Mouse (Mus musculus): ENCODE results near the gene Atg9b.

Gene Atg9b

GRCm38 (mm10) chr5:24348128-24348527, 43.8 kb downstream of the Atg9b start:
- DNase-seq (ENCODE audit: low spot score), result peak; percentile 45

DNA sequence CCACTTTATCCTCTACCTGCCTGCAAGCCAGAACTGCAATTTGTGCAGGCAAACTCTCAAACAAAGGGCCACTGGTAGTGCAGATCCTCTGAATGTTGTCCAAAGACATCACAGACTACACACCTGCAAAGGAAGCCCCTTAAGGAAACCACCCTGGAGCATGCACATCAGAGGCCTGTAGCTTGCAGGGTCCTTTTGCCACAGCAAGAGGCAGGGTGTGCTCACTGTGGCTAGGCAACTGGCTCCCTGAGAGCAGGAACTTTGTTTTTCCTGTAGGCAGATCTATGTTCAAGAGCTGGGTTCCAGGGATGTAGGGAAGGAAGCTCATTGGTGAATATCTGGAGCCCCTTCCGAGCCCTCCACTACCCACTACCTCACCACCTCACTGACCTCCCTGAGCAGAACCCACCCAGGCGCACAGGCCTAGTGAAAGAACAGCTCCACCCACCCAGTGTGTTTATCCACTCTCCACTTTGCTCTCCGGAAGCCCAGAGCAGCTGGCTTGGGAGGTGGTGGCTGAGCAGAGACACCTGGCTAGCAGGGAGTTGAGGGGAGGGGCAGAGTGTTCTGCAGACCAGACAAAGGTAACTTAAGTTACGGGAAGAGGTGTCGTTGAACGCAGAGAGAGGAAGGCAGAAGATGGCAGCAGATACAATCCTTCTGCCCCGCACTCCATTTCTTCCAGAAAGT, 44.6 kb downstream of the Atg9b start:
- DNase-seq (ENCODE audit: low spot score), result no peak

DNA sequence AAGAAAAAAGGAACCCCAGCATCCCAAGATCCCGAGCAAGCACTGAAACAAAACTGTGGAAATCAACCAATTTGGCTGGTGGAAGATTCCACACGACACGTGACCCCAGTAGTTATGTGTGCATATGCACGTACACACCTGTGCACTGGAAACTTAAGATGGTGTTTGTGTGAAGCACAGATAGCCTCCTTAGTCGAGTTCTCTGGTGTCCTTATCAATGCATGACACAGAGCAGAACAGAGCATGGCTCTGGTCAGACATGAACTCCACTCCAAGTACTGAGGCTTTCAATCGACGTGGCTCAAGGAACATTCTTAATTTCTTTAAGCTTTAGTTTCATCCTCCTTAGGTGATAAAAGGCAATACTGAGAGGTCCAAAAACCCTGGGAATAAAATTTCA, 45.6 kb downstream of the Atg9b start:
- no peak for DNase-seq (ENCODE audit: low spot score)

DNA sequence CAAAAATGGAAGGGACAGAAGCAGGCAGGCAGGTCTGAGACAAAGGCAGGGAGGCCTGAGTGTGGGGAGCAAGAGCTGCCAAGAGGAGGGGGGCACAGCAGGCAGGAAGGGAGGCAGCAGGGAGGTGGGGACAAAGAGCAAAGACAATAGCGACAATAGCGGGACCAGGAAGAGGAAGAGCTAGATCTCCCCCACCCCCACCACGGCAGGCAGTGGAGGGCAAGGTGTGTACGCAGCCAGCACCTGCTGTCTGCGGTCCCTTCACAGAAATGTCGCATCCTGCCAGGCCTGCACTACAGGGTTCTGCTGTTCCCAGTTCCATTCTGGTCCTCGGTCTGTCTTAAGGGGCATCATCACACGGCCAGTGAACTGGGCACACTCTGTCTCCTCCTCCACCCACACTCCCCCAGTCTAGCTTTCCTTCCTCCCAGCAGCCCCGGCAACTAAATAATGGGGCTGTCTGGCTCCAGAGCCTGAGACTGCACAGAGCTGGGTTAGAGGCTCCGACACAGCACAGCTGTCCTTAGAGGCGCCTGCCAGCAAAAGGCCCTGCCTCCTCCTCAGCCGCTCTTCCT, 47.4 kb downstream of the Atg9b start:
- no peak for DNase-seq (ENCODE audit: low spot score)

GRCm38 (mm10) chr5:24343977-24344436, 47.9 kb downstream of the Atg9b start:
- no peak for DNase-seq (ENCODE audit: low spot score)

- no peak for DNase-seq (ENCODE audit: low spot score)
Measured at GRCm38 (mm10) chr5:24343379-24343778, 48.6 kb downstream of the Atg9b start.

GRCm38 (mm10) chr5:24342966-24343365, 49.0 kb downstream of the Atg9b start:
- DNase-seq (ENCODE audit: low spot score), result no peak

DNA sequence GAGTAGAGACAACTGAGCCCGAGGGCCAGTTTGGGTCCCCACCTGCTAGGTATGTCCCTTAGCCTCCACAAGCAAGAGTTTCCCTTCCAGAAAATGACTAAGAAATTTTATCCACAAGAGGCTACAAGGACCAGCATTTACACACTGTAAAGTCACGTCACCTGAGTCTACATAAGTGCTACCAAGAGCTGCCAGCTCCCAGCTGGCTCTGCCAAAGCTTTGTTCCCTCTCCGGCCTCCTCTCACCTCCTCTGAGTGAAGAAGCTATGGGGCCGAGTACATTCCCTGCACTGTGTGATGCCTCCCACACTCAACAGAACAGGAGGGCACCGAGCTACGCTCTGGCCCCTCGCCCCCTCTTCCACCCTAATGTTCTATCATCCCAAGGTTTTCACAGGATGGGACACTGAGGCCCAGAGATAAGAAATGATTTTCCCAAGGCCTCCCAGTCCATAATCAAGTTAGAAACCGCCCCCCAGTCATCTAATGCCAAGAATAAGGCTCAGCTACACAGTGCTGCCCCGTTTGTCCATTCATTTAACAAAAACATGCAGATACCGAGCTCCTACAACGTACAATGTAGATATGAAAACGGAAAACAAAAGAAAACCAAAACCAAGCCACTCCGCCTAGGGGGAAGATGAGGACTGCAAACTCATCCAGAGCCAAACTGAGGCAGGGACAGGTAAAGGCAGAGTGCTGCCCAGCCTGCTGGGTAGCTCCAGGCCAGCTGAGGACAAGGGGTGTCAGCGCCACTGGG, 49.6 kb downstream of the Atg9b start:
- no peak for DNase-seq (ENCODE audit: low spot score)

GRCm38 (mm10) chr5:24337821-24338220, 54.1 kb downstream of the Atg9b start:
- no peak for DNase-seq (ENCODE audit: low spot score)

DNA sequence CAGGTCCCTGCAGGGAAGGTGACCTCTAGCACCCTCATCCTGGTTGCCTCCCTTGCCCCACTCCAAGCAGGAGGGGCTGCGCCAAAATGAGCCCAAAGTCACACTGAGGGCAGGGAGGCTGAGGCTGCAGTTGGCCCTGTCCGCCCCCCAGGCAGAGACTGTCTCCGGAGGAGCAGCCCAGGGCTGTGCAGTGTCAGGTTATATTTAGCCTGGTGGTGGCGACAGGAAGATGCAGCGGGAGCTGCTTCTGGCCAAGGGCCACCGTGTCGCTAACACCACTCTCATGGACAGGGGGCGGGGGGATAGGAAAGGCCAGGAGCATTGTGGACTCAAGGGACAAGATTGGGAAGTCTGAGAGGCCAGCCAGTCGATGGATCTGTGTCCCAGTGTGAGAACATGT, 54.6 kb downstream of the Atg9b start:
- no peak for DNase-seq (ENCODE audit: low spot score)

DNA sequence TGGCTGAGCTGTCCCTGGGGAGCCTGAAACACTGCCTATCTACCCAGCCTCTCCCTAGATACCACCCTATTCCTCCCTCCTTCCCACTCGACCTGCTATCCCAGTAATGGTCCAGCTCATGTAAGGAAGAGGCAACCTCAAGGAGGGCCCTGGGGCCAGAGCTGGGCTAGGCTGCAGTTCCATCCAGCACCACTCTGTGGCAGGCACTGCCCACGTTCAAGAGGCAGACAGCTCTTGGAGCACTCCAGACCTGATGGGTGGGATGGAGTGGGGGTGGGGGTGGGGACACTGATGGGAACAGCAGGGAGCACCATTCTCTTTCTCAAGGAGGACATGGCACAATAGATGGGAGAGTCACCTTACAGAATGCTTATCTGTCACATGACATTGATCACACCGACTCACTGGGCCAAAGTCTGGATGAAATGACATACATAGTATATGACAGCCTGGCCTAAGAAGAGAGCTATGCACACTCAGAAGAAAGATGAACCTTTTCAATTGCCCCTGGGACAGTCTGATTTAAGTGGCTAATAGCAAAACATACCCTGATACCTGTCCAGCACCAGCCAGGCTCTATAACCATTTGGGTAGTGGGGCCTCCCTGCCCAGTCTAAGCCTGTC, 55.9 kb downstream of the Atg9b start:
- peak; percentile 52 for DNase-seq (ENCODE audit: low spot score)

GRCm38 (mm10) chr5:24334749-24335148, 57.2 kb downstream of the Atg9b start:
- no peak for DNase-seq (ENCODE audit: low spot score)
